Mouse (Mus musculus): ENCODE results near the gene Hfe.

The Hfe gene

GRCm38 (mm10) chr13:23745381-23746161, 34.9 kb upstream of the Hfe start, which contains the start of gene Hist1h3c:
Gene Hist1h3c, minus strand, starts transcription at chr13:23745602.
- in situ Hi-C loops (cut with MboI), result loop anchor here (10.0 kb wide), 3 partner anchors 191 to 1921 kb away; partner anchors contain the start of genes Hist1h1d, Hist1h2ah, Hist1h2bk and Hist1h4f

GRCm38 (mm10) chr13:23744421-23745380, 34.0 kb upstream of the Hfe start:
- in situ Hi-C loops (cut with MboI), result loop anchor here (5.0 to 10.0 kb wide), 4 partner anchors 162 to 1920 kb away; partner anchors contain the start of genes Hist1h1d, Hist1h2ah, Hist1h2bk and Hist1h4d

GRCm38 (mm10) chr13:23743963-23744362, 33.3 kb upstream of the Hfe start:
- in situ Hi-C loops (cut with MboI), result loop anchor here (5.0 to 10.0 kb wide), 4 partner anchors 162 to 1919 kb away; partner anchors contain the start of genes Hist1h1d, Hist1h2ah, Hist1h2bk and Hist1h4d

- in situ Hi-C loops (cut with MboI), result loop anchor here (5.0 to 10.0 kb wide), 4 partner anchors 161 to 1918 kb away; partner anchors contain the start of genes Hist1h1d, Hist1h2ah, Hist1h2bk and Hist1h4d
Observed at GRCm38 (mm10) chr13:23743215-23743614, 32.6 kb upstream of the Hfe start.

DNA sequence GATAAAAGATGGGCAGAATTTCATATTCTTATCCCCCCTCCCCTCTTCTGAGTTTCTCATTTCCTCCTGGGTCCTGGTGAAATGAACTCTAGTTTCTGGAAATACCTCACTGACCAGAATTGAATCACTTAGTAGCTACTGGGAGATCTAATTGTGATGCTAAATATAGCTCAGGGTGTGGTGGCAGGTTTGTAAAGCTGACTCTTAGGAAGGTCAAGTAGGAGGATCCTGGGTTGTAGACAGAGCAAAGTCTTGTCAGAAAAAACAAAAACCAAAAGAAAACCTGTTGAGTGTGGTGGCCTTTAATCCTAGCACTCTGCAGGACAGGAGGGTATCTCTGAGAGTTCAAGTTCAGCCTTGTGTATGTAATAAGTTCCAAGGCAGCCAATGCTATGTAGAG, 31.4 kb upstream of the Hfe start:
- in situ Hi-C loops (cut with MboI), result loop anchor here (5.0 to 10.0 kb wide), 4 partner anchors 160 to 1917 kb away; partner anchors contain the start of genes Hist1h1d, Hist1h2ah, Hist1h2bk and Hist1h4d

- in situ Hi-C loops (cut with MboI), result loop anchor here (5.0 to 10.0 kb wide), 4 partner anchors 159 to 1916 kb away; partner anchors contain the start of genes Hist1h1d, Hist1h2ah, Hist1h2bk and Hist1h4d
Observed at GRCm38 (mm10) chr13:23740910-23741309, 30.3 kb upstream of the Hfe start.

- in situ Hi-C loops (cut with MboI), result loop anchor here (5.0 to 10.0 kb wide), 4 partner anchors 158 to 1916 kb away; partner anchors contain the start of genes Hist1h1d, Hist1h2ah, Hist1h2bk and Hist1h4d
Observed at GRCm38 (mm10) chr13:23740256-23740840, 29.7 kb upstream of the Hfe start.

- in situ Hi-C loops (cut with MboI), result loop anchor here (5.0 to 10.0 kb wide), 5 partner anchors 43 to 1915 kb away; partner anchors contain the start of genes Hist1h1d, Hist1h1t, Hist1h2ah and Hist1h2bk
Observed at GRCm38 (mm10) chr13:23739922-23740252, 29.2 kb upstream of the Hfe start.

- in situ Hi-C loops (cut with MboI), result loop anchor here (5.0 kb wide), 1 partner anchor 42 kb away; the partner anchor contains the start of genes Hist1h1t and Hist1h4c
Observed at GRCm38 (mm10) chr13:23739069-23739921, 28.6 kb upstream of the Hfe start.

DNA sequence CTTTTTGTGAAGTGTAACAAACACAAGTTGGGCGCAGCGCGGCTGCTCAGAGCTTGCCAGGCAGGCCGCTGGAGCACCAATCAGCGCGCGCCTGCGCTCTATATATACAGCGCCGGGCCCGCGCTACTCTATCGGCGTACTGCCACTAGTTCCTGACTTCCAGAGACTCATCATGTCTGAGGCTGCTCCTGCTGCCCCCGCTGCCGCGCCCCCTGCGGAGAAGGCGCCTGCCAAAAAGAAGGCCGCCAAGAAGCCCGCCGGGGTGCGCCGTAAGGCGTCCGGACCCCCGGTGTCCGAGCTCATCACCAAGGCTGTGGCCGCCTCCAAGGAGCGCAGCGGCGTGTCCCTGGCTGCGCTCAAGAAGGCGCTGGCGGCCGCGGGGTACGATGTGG, 28.0 kb upstream of the Hfe start, which contains the start of gene Hist1h1c:
Gene Hist1h1c, plus strand, starts transcription at position 132 of the 392 bp plus-strand sequence.
- in situ Hi-C loops (cut with MboI), result loop anchor here (5.0 kb wide), 1 partner anchor 41 kb away; the partner anchor contains the start of genes Hist1h1t and Hist1h4c

DNA sequence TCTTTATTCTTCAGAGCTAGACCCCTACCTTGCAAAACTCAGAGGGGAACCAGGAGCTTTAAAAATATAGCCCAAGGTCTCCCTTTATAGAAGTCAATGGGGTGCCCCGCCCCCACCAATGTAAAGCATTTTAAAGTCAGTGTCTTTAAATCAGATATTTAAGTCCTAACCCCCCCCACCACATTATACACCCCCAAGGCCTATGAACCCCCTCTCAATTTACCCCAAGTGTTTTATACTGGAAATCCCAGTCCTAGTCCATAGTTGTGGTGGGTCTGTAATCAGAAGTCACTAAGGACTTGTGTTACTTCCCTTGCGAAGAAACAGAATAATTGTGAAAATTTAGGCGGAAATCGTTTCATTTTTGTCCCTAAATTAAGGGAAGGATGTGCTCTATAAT, 27.4 kb upstream of the Hfe start:
- in situ Hi-C loops (cut with MboI), result loop anchor here (5.0 kb wide), 1 partner anchor 41 kb away; the partner anchor contains the start of genes Hist1h1t and Hist1h4c

- in situ Hi-C loops (cut with MboI), result loop anchor here (5.0 kb wide), 1 partner anchor 40 kb away; the partner anchor contains the start of genes Hist1h1t and Hist1h4c
Observed at GRCm38 (mm10) chr13:23737091-23737490, 26.4 kb upstream of the Hfe start.

DNA sequence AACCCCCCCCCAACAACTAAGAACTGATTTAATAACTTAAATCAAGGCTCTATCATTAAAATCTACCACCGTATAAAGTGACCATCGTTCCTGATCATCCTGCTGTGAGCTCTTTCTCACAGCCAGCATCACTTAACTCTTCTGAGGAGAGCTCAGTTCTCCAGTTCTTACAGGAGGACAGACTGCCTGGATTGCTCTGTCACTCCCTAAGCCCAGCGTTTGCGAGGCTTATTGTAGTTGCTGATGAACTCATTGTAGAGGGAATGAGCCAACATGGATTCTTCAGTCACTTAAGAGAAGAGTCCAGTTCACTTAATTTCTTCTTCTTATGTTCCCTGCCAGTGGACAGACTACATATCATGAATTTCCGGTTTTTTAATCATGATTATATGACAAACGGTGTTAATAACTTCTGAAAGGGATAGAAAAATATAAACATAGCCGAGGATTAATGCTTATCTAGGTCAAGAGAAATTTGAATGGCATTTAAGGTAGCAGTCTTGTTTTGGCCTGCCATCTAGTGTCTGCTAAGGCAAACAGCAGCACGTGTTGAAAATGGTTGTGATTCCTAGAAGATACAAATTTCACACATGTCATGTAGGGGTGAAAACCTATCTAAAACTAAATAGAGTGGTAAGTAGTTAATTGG, 21.6 kb upstream of the Hfe start:
- in situ Hi-C loops (cut with MboI), result no loop called here

DNA sequence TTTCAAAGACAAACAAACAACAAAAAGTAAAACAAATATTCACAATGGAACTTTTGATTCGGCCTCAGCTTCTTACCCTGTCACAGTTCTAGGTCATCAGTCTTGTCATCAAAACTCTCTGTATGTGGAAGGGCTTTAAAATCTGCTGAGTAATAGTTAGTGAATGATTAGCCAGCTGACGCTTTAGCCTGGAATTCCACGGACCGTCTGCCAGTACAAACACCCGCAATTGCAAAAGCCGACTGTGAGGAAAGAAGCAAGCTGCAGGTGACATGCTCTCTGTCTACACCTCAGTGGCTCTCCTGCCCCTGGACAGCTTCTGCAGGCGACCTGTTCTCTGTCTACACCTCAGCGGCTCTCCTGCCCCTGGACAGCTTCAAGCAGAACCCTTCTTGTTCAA, 19.8 kb upstream of the Hfe start:
- in situ Hi-C loops (cut with MboI), result no loop called here

DNA sequence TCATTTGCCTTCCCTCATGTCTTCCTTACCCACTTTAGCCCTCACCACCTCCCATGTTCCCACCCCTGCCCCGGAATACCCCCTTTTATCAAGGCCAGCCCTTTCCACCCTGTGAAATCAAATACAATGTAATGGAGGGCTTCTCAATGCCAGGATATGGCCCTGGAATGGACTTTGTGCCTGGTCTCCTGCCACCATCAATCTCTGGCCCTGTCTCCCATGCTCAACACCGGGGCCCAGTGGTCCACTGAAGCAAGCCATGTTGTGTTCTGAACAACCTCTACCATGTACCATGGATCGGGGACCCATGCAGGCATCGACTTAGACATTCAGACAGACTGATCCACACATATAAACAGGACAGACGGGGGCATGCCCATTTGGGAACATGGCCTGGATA, 19.1 kb upstream of the Hfe start:
- in situ Hi-C loops (cut with MboI), result no loop called here

DNA sequence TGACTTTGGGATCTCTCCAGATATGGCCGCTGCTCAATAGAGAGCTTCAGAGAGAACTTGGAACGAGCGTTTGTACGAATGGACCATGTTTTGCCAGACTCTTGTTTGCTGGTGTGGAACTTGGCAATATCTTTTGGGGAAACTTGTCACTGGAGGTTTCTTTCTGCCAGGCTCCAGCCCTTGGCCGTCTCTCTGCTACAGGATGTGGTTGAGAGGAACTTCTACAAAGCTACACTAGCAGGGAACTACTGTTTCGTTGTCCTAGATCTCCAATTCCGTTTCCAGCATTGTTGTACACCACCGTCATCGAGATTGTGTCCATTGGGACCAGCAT, 18.5 kb upstream of the Hfe start:
- in situ Hi-C loops (cut with MboI), result no loop called here

DNA sequence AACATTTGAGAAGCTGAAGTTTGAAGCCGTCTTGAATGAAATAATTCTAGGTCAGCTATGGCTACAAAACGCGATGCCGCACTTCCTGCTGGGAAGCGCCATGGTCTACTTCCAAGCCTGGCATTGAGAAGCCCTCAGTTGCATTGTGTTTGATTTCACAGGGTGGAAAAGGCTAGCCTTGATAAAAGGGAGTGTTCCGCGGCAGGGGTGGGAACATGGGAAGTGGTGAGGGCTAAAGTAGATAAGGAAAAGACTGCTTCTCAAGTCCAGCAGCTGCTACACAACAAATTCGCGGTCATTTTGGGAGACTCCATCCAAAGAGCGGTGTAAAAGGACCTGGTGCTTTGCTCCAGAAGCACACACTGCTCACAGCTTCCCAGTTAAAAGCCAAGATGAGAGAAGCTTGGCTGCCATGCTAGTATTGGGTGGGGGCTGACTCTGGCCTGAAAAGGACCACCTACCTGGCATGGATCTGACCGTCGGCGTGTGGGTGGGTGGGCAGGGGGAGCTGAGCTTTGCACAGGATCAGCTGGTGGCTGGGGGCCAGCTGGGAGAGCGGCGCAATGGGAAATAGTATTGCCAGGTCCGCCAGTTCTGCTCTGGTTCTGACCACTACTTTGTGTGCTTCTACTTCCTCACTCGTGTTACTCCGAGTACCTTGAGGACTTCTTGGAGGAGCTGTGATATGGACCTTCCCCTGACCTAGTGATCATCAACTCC, 18.0 kb upstream of the Hfe start:
- in situ Hi-C loops (cut with MboI), result no loop called here

- in situ Hi-C loops (cut with MboI), result no loop called here
Observed at GRCm38 (mm10) chr13:23725213-23725612, 14.6 kb upstream of the Hfe start.

DNA sequence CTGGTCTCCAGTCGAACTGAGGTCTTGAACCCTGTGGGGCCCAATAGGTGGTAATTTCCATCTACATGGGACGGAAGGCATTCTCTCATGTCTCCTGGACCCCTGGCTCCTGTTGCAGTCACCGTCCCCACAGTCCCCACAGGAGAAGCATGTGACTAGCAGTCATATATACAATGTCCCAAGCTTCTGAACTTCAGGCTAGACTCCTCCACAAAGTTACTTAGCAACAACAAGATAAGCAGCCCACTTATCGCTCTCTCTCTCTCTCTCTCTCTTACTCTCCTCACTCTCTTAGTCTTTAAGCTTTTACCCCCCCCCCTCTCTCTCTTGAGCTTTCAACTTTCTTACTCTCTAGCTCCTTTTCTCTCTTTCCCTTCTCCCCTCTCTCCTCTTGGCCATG, 13.6 kb upstream of the Hfe start:
- in situ Hi-C loops (cut with MboI), result no loop called here
